Mouse (Mus musculus): ENCODE results near the gene P2rx3.

Gene P2rx3

GRCm38 (mm10) chr2:84987930-84988329 lies 49.3 kb downstream of the P2rx3 start, which contains the start of gene Prg3:
Gene Prg3, plus strand, starts transcription at chr2:84988215.
- no peak for DNase-seq (ENCODE audit: low read depth, low spot score)

- no peak for DNase-seq (ENCODE audit: low read depth, low spot score)
These were observed 57.1 kb downstream of the P2rx3 start, which contains the start of gene Prg2 for GRCm38 (mm10) chr2:84980188-84980587. Gene Prg2, plus strand, starts transcription at chr2:84980461.

GRCm38 (mm10) chr2:84975580-84975979 lies 61.7 kb downstream of the P2rx3 start:
- no peak for DNase-seq (ENCODE audit: low read depth, low spot score)

DNA sequence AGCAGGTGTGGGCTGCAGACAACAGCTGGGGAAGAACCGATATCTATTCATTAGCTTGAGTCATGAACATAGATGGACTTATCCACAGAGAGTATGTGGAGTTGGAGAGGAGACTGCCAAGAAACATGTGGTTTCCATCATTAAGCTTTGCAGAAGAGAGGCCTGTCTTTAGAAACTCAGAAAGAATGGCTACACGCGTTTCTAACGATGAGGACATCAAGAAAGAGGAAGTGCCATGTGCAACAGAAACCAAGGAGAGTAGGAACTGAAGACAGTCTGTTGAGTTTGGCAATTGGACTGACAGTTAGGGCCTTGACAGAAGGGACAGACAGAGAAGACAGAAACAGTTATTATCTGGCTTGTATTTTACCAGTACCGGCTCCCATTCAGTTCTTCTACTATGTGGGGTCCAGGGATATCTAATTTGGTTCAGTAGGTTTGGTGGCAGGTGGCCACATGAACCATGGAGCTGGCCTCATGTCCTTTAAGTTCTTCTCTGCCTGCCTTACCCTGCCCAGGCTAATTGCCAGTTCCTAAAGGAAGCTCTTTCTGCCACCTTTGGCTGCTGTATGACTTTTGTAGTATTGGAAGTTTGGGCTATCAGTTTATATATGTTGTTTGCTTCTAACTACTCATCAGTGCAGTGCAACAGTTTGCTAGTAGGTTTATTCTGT lies 69.8 kb downstream of the P2rx3 start:
- DNase-seq (ENCODE audit: low read depth, low spot score): peak; percentile 39

GRCm38 (mm10) chr2:84964111-84964801 lies 73.0 kb downstream of the P2rx3 start:
- no peak for DNase-seq (ENCODE audit: low read depth, low spot score)

DNA sequence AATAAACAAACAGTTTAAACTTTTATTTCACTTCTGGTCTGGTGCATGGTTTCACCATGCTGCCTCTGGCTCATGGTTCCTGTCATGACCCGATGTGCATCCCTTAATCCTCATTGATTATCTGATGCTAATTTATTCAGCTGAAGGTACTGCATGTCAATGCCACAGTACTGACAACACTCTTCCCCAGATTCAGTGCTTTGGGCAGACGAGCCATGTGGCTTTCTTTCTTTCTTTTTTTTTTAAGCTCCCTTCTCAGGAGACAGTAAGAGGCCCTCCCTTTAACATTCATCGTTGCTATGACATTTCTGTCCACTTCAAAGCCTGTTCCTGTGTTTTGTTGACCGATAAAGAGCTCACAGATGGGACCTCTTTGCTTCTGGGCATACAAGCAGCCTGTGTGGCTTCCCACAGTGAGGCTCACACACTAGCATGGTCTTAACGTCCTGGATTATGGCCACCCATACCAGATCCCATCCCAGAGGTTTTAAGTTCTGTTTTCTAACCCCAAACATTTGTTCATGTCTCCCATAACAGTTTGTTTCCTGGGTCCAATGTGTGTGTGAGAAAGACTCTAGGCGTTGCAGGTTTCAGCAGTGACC lies 74.3 kb downstream of the P2rx3 start:
- DNase-seq (ENCODE audit: low read depth, low spot score): peak; percentile 31

GRCm38 (mm10) chr2:84961901-84962300 lies 75.4 kb downstream of the P2rx3 start:
- no peak for DNase-seq (ENCODE audit: low read depth, low spot score)

DNA sequence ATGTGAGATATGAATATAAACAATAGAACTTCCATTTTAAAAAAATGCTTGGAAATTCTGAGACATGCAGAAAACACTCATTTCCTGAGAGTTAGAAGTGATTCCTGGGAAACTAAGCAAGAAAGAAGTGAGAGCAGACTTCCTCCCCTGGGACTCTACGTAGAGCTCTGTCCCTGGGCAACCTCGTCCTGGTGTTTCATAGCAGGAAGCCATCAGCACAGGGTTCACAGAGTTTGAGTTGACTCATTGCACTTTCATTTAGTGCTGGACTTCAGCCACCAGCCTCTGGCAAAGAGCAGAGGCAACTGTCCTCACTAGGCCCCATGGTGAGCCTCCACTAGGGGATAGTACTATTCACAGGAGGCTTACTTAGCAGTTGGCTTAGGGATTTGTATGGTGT lies 76.0 kb downstream of the P2rx3 start:
- DNase-seq (ENCODE audit: low read depth, low spot score): peak; percentile 99

GRCm38 (mm10) chr2:84958588-84959264 lies 78.5 kb downstream of the P2rx3 start:
- DNase-seq (ENCODE audit: low read depth, low spot score): no peak

DNA sequence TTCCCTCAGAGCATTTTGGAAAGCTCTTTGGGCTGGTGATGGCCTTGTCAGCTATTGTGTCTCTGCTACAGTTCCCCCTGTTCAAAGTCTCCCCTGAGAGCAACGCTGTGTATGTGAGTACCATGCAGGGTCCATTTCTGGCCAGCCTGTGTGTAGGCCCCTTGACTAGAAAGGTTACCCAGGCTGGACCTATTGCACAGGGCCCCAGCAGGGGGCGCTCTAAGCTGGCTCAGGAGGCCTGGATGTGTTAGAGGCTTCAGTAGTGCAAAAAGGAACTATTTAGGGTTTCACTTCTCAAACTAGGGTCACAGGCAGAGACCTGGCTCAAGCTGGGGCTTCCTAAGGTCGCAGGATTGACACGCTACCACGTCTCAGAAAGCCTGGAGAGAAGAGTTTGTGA lies 81.0 kb downstream of the P2rx3 start:
- DNase-seq (ENCODE audit: low read depth, low spot score): peak; percentile 79

DNA sequence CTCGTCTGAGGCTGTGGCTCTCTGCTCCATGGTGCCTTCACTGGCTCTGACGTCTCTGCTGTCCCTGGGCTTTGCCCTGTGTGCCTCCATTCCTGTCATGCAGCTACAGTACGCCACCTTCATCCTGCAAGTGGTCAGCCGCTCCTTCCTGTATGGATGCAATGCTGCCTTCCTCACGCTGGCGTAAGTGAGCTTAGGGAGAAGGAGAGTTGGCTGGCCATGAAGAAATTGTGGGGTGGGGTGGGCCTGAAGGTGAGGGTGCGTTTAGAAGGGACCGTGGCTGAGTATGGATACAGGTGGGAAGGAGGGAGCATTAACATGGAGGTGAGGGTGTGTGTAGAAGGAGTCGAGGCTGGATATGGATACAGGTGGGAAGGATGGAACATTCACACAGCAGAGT lies 81.8 kb downstream of the P2rx3 start:
- DNase-seq (ENCODE audit: low read depth, low spot score): no peak

DNA sequence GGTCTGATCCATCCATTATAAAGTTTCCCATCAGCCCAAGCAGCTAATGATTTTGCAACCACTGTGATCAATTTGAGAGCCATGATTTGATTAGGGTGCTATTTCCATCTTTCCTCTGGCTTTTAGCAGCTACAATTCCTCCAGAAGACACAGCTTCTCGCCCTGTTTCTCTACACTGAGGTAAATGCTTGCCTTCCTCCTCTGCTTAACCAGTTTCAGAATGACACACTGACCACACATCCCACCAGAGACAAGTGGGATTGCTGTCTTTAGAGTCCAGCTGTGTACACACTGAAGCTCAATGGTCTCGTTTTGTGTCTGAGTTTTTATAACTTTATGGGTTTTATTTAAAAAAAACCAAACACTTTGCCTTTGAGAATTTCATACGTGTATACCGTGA lies 84.6 kb downstream of the P2rx3 start:
- no peak for DNase-seq (ENCODE audit: low read depth, low spot score)

- peak; percentile 37 for DNase-seq (ENCODE audit: low read depth, low spot score)
These were observed 85.0 kb downstream of the P2rx3 start for GRCm38 (mm10) chr2:84952251-84952650.

DNA sequence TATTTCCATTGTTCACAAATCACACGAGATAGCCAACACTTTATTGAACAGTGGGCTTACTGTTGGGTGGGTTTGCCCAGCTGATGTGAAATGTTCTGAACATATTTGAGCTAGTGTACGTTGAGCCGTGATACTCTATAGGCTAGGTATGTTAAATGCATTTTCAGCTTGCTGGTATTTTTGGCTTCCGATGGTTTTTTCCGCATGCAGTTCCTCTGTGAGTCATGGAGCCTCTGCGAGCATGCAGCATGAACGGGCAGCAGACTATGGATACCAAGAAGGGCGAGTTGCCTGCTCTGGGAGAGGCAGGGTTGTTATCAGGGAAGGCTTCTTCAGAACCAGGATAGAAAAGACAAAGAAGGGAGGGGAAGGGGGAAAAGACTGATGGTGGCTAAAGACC lies 86.2 kb downstream of the P2rx3 start:
- DNase-seq (ENCODE audit: low read depth, low spot score): peak; percentile 25

GRCm38 (mm10) chr2:84948721-84949120 lies 88.5 kb downstream of the P2rx3 start:
- no peak for DNase-seq (ENCODE audit: low read depth, low spot score)

All from 3T3-L1 (cell line).